Mouse (Mus musculus) layer of hippocampus, postnatal 14 days (tissue): ENCODE data around the gene Gpr55. TPM values are rescaled to one million over a fixed set of nuclear protein-coding genes. Genes with fewer than 3 reads are reported as not detected.

Experiments
- DNase-seq, 2 experiments: peaks; one replicate each; pipeline ENCODE4 v3.0.0; 2021 to 2022; ENCODE audit warnings: low spot score in 2 of 2, mixed read lengths in 1 of 2
- total RNA-seq, 2 experiments: library from RNA; stranded (reverse); gene quantifications; 2 replicates each; pipeline ENCODE4 v1.2.3; 2021

The Gpr55 gene
- total RNA-seq, 2 experiments from 2014 or later, result not detected

DNA sequence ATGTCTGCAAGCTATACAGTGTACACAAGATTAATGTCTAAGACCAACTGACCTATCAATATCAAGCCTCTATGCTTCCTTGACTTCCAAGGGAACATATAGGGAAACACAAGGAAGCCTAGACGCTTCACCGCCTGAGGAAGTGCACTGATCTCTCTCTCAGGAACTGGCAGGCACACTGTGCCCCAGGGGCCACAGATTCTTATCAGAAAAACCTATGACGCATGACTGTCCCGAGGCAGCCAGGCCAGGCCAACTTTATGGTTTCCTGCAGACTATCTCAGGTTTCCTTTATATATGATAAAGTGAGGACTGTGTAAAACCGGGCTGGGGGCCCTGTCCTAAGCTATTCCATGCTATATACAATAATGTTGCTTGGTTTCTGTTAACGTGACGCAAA, 41.2 kb downstream of the Gpr55 start:
- no peak for DNase-seq

DNA sequence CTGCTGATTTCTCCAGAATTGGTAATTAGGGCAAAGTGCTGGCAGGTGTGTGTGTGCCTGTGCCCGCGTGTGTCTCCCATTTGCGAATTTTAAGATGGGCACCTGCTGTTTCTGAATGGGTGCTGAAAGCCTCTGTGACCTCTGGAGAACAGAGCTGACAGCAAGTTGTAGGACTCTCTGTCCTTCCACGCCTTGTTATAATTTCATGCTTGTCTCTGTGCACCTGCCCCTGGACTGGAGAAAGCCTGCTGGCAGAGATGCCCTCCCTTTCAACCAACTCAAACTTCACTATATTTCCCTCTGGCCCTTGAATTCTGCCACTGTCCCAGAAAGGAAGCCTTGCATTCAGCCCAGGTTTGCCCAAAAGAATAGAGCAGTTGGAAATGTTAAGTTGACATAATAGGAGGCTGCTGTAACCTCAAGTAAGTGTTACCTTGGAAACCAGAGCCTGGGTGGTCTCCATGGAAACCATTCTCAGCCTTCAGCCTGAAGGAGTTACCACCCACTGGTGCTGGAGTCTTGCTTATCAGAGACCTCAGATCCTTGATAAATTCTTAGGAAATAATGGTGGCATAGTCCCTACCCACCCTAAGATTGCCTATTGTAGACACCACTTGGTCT, 43.9 kb downstream of the Gpr55 start:
- DNase-seq, result no peak

GRCm38 (mm10) chr1:85915890-85916289, 44.9 kb downstream of the Gpr55 start:
- no peak for DNase-seq

- no peak for DNase-seq
Measured at GRCm38 (mm10) chr1:85913078-85913755, 47.6 kb downstream of the Gpr55 start.

DNA sequence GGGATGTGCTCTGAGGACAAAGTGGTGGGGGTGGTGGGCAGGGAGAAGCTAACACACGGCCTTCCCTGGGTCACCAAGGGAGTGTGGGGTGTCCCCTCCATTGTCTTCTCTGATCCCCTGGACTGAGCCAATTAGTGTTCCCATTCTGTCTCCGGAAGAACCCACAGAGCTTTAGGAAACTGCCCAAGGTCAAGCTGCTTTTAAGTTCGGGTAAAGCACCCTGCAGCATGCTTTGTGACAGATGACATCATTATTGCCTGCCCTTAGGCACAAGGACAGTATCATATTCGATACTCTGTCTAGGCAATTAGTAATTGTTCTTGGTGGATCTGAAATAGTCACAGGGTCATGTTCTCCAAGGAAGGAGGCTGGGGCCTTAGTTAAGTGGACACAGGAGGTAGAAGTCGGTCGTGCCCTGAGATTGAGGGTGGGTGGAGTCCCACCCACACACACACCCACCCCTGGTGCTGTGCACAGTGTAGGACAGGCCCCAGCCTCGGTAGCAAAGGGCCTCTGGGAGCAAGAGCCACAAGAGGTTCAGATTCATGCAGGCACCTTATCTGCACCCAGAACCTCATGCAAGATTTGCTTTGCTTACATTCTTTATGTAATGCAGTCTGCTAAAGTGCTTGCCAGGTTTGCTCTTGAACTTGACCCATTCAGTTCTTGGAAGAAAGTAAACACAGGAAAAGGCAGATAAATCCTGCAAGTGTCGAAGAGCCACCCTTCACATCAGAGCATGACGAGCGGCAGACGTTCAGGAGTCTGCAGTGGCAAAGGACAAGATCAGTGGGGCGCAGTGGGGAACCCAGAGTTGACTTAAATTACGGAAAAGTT, 51.8 kb downstream of the Gpr55 start:
- no peak for DNase-seq

DNA sequence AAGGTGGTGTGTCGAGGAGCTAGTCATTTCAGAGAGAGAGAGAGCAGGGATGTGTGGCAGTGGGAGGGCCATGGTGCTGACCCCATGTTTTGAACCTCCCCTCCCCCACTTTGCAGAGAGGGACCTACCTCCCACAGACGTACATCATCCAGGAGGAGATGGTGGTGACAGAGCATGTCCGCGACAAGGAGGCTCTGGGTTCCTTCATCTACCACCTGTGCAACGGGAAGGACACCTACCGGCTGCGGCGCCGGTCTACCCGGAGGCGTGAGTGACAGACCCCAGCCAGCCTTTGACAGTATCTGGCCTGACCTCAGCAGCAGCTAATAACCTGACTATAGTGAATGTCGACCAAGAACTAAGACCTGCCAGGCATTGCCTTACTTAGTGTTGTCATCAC, 53.9 kb downstream of the Gpr55 start:
- no peak for DNase-seq

DNA sequence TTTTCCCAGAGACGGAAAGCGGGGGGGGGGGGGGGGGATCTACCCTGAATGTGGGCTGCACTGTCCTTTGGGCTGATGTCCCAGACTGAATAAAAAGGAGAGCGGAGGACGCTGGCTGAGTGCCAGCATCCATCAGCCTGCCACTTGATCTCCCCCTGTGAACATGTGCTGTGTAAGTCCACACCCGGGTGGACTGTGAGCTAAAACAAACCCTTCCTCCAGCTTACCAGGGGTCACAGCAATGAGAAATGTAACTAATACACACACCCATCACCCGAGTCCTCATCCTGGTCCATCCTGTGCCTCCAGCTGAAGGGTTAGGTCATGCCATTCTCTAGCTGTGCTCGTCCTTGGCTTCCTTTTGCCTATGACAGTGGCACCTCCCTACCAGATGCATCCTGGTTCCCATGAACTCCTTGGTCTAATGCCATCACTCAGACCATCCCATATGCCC, 58.7 kb downstream of the Gpr55 start:
- no peak for DNase-seq

DNA sequence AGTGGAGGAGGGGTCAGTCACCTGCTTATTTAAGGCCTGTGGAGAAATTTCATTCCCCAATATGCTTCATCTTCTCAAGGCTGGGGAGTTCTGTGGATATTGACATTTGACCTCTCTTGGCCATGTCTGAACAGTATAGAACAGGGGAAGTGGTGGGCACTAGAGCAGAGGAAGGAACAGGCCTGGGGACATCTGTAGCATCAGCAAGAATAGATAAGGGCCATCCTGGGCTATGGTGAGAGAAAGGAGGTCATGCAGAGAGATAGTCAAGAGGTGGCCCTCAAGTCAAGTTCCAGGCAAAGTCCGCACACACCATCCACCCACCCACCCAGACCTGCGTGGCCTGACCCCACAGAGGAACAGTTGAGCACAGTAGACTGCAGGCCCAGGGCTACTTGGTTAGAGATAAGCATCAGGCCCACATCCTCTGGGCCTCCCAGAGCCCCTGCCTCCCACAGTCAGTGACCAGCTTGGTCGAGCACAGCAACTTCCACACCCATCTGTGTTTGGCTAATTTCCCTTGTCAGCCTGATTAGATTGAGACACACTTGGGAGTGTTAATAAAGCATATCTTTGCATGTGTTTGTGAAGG, 59.2 kb downstream of the Gpr55 start:
- DNase-seq, result no peak

- no peak for DNase-seq
Measured at GRCm38 (mm10) chr1:85900521-85901333, 60.1 kb downstream of the Gpr55 start.

DNA sequence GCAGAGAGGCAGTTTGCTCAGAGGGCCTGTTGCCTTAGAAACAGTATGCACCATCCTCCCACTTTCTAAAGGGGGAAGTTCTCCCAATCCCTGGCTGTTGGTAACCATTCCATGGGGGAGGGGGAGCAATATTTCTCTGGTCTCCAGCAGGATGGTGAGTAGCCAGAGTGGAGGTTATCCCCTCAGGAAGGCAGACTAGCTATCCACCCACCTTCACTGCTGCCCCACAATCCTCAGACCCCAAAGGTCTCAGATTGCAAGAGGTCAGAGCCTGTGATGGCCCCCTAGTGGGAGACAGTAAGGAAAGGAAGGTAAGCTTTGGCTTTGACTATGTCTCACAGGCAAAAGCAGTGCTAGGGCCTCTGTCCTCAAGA, 61.4 kb downstream of the Gpr55 start:
- no peak for DNase-seq

GRCm38 (mm10) chr1:85898761-85899387, 61.9 kb downstream of the Gpr55 start:
- DNase-seq, result no peak

DNA sequence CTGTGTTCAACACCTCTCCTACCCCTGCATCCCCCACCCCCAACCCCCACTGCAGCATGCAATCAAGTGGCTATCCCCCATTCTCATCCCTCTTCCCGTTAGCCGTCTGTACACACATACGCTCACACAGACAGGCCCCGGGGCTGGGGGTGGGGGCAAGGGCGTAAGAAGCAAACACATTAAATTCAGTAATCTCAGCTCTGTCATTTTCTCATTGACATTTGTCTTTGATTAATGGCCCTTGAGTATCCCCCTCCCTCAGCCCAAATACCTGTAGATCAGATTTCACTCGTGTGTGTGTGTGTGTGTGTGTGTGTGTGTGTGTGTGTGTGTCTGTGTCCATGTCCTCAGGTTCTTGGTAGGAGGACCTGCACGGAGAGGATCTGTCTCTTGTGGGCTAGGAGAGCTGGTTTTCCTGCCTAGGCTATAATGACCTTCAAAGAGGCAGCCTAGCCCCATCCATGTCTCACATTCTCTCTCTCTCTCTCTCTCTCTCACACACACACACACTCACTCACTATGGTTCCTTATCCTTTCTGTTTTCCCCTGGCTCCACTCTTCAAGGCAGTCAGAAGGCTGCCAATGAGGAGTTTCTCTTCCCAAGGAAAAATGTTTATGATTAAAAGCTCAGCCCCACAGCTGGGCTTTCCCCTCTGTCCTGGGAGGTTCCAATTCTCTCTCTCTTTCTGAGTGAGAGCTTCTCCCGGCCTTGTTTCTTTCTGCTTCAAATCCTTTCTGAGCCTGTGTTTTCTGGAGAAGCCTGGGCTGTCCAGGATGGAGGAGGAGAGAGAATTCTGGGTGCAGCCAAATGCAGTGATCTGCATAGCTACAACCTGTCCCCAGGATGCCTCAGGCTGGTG, 62.7 kb downstream of the Gpr55 start:
- DNase-seq, result no peak

- no peak for DNase-seq
Measured at GRCm38 (mm10) chr1:85896781-85897700, 63.8 kb downstream of the Gpr55 start.

GRCm38 (mm10) chr1:85896110-85896509, 64.7 kb downstream of the Gpr55 start:
- DNase-seq, result no peak

DNA sequence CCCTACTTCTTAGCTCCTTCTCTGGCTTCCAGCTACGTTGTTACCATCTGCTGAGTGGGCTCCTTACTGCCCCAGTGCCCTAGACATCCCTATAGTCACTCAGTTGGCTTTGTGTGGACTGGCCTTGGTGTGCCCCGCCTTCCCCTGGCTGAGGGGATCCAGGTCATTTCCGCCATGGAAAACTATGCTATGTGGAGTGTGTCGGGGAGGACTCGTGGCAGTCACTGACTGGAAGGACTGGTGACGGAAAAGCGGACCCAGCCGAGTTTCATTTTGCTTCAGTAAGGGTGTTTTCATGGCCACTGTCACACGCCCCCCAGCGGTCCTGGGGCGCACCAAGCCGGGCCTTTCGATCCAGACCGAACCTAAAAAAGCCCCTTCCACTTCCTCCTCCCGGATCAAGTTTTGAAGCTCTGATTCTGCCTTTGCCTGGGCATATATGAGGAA, 65.4 kb downstream of the Gpr55 start:
- peak; percentile 66 to 70 for DNase-seq

- peak; percentile 66 to 79 for DNase-seq
Measured at GRCm38 (mm10) chr1:85894748-85895360, 66.0 kb downstream of the Gpr55 start.

- DNase-seq, result peak; percentile 84 to 91
Measured at GRCm38 (mm10) chr1:85894231-85894747, 66.5 kb downstream of the Gpr55 start, which contains the start of gene Itm2c. TSS of gene Itm2c (plus strand) at chr1:85894281.
